Mouse (Mus musculus): ENCODE measurements around the gene Ddost. TPM values are rescaled to one million over a fixed set of nuclear protein-coding genes. Genes with fewer than 3 reads are reported as not detected.

Ddost gene
- 181 and 185 TPM in 2 replicates for polyA plus RNA-seq (2015; fragmentation: Nextera tagmentation; extraction: Ambion mirVana)

DNA sequence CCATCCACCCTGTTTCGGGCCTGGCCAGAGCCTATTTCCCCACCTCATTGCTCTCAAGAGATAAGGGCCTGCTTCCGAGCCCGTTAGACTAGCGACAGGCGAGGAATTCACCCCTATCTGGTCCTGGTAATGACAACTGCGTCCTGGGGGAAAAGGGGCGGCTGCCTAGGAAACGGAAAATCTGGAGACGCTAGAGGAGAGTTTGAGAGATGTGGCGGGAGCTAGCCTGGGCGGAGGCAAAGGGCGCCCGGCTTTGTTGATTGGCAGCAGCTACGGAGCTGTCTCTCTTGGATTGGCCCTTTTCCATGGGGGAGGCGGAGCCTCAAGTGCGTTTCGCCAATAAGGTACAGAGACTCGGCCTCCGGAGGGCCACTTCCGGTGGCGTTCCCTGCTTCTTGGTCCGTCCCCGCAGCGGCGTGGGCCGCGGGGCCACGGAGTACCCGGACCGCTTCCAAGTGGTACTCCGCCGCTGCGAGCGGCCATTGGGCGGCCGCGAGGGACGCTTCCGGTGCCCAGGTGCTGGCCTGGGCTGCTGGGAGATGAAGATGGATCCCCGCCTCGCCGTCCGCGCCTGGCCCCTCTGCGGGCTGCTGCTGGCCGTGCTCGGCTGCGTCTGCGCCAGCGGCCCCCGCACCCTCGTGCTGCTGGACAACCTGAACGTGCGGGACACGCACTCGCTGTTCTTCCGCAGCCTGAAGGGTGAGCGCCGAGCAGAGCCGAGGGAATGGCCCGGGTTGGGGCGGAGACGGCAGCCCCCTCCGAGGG, at the start of gene Ddost:
Gene Ddost (plus strand): TSS at position 391 of the 765 bp plus-strand sequence.
- H3K9me3 ChIP-seq (replicated peaks; ENCODE audit: control insufficient read depth, low read length): no peaks in the 10 kb centered on the region
- H3K27ac ChIP-seq (ENCODE audit: low read length): peak within 1 kb of the TSS; percentile 81
- peaks cover 18% of the 10 kb centered on the region for H3K4me1 ChIP-seq (ENCODE audit: control insufficient read depth, low read depth, low read length)
- peak; percentile 98 for ATAC-seq (ENCODE audit: low read depth)
- H3K36me3 ChIP-seq (ENCODE audit: control insufficient read depth, insufficient read depth): peaks cover 13% of the 10 kb centered on the region
- H3K4me3 ChIP-seq (ENCODE audit: low read depth, low read length): peak within 1 kb of the TSS; percentile 99
- H3K27me3 ChIP-seq (ENCODE audit: control insufficient read depth, insufficient read depth, low read depth, low read length): no peaks in the 10 kb centered on the region
- peak within 1 kb of the TSS; percentile 95 for H3K4me2 ChIP-seq (ENCODE audit: low read depth, low read length)
- WGBS (ENCODE audit: insufficient replicate concordance): under 1% methylated on average over 64 of the region's 64 CpGs
- peak within 1 kb of the TSS; percentile 96 for H3K9ac ChIP-seq (ENCODE audit: low read depth, low read length)

DNA sequence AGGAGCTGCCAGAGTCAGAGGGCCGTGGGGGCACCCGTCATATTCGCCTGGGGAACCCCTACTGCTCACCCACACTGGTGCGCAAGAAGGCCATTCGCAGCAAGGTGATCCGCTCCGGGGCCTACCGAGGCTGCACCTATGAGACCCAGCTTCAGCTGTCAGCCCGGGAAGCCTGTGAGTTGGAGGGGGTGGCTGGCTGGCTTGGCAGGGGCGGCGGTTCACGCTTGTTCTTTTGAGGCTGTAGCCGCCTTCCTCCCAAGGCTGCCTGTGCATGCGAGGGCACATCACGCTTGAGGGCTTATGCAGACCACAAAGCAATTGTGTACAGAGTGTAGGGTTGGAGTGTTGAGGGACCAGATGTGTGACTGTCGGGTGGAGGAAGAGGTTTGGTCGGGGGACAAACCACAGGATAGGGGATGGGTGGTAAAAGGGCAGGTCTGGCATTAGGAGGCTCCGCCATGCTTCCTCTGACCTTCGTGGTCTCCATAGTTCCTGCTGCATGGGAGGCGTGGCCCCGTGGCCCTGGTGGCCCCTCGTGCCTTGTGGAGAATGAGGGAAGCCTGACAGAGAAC, 47.3 kb upstream of the Ddost start:
- Histone ChIP-seq H3K4me1 (ENCODE audit: control insufficient read depth, low read depth, low read length) (peaks cover 6% of the 10 kb centered on the region), H3K27me3 (ENCODE audit: control insufficient read depth, insufficient read depth, low read depth, low read length) (peaks cover 7% of the 10 kb centered on the region), H3K4me2 (ENCODE audit: low read depth, low read length) (no peak overlapping the region), H3K4me3 (ENCODE audit: low read depth, low read length) (no peak overlapping the region), H3K9me3 (replicated peaks; ENCODE audit: control insufficient read depth, low read length) (no peaks in the 10 kb centered on the region), H3K27ac (ENCODE audit: low read length) (no peak overlapping the region), H3K36me3 (ENCODE audit: control insufficient read depth, insufficient read depth) (no peaks in the 10 kb centered on the region), H3K9ac (ENCODE audit: low read depth, low read length) (no peak overlapping the region)
- 35% methylated on average over 22 of the region's 22 CpGs for WGBS (ENCODE audit: insufficient replicate concordance)
- ATAC-seq (ENCODE audit: low read depth): no peak

GRCm38 (mm10) chr4:138258663-138259062, 45.9 kb upstream of the Ddost start:
- H3K4me3 ChIP-seq (ENCODE audit: low read depth, low read length): no peak overlapping the region
- WGBS (ENCODE audit: insufficient replicate concordance): 46% methylated on average over 7 of the region's 7 CpGs
- peaks cover 2% of the 10 kb centered on the region; the same call in 1 of the 2 replicates for H3K27me3 ChIP-seq (ENCODE audit: control insufficient read depth, insufficient read depth, low read depth, low read length)
- H3K36me3 ChIP-seq (ENCODE audit: control insufficient read depth, insufficient read depth): no peaks in the 10 kb centered on the region
- peaks cover 11% of the 10 kb centered on the region for H3K4me1 ChIP-seq (ENCODE audit: control insufficient read depth, low read depth, low read length)
- no peak overlapping the region for H3K9ac ChIP-seq (ENCODE audit: low read depth, low read length)
- no peaks in the 10 kb centered on the region for H3K9me3 ChIP-seq (replicated peaks; ENCODE audit: control insufficient read depth, low read length)
- no peak for ATAC-seq (ENCODE audit: low read depth)
- H3K4me2 ChIP-seq (ENCODE audit: low read depth, low read length): no peak overlapping the region
- H3K27ac ChIP-seq (ENCODE audit: low read length): no peak overlapping the region

GRCm38 (mm10) chr4:138259482-138259881, 45.0 kb upstream of the Ddost start:
- Histone ChIP-seq H3K36me3 (ENCODE audit: control insufficient read depth, insufficient read depth) (no peaks in the 10 kb centered on the region), H3K9me3 (replicated peaks; ENCODE audit: control insufficient read depth, low read length) (no peaks in the 10 kb centered on the region), H3K4me1 (ENCODE audit: control insufficient read depth, low read depth, low read length) (peaks cover 11% of the 10 kb centered on the region), H3K9ac (ENCODE audit: low read depth, low read length) (no peak overlapping the region), H3K27ac (ENCODE audit: low read length) (no peak overlapping the region), H3K4me2 (ENCODE audit: low read depth, low read length) (no peak overlapping the region), H3K4me3 (ENCODE audit: low read depth, low read length) (no peak overlapping the region), H3K27me3 (ENCODE audit: control insufficient read depth, insufficient read depth, low read depth, low read length) (peaks cover 2% of the 10 kb centered on the region; the same call in 1 of the 2 replicates)
- 27% methylated on average over 5 of the region's 5 CpGs for WGBS (ENCODE audit: insufficient replicate concordance)
- ATAC-seq (ENCODE audit: low read depth): no peak

GRCm38 (mm10) chr4:138261843-138262681, 42.5 kb upstream of the Ddost start:
- under 1% methylated on average over 78 of the region's 78 CpGs for WGBS (ENCODE audit: insufficient replicate concordance)
- Histone ChIP-seq H3K27me3 (ENCODE audit: control insufficient read depth, insufficient read depth, low read depth, low read length) (no peaks in the 10 kb centered on the region), H3K27ac (ENCODE audit: low read length) (no peak overlapping the region), H3K4me2 (ENCODE audit: low read depth, low read length) (peak overlapping the region; percentile 83), H3K4me3 (ENCODE audit: low read depth, low read length) (peak overlapping the region; percentile 67), H3K9me3 (replicated peaks; ENCODE audit: control insufficient read depth, low read length) (no peaks in the 10 kb centered on the region), H3K9ac (ENCODE audit: low read depth, low read length) (peak overlapping the region; percentile 44; the same call in 1 of the 2 replicates), H3K36me3 (ENCODE audit: control insufficient read depth, insufficient read depth) (no peaks in the 10 kb centered on the region), H3K4me1 (ENCODE audit: control insufficient read depth, low read depth, low read length) (peaks cover 11% of the 10 kb centered on the region)
- peak; percentile 84 for ATAC-seq (ENCODE audit: low read depth)

DNA sequence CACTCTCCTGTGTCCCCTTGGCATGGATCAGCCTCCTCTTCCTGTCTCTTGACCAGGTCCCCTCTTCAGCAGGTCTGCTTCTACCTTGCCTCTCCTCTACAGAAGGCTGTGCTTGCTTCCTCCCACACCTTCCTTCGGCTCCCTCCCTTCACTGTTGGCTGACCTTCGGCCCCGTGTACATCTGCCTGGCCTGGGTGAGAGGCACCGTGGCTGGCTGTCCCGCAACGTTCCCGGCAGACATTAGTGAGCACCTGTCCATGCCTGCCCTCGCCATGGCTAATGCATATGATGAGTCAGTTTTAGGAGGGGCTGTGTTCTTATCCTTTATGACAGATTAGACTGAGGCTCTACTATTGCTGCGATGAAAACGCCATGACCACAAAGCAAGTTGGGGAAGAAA, 36.7 kb upstream of the Ddost start:
- Histone ChIP-seq H3K4me2 (ENCODE audit: low read depth, low read length) (no peak overlapping the region), H3K9me3 (replicated peaks; ENCODE audit: control insufficient read depth, low read length) (no peaks in the 10 kb centered on the region), H3K27me3 (ENCODE audit: control insufficient read depth, insufficient read depth, low read depth, low read length) (no peaks in the 10 kb centered on the region), H3K9ac (ENCODE audit: low read depth, low read length) (no peak overlapping the region), H3K27ac (ENCODE audit: low read length) (no peak overlapping the region), H3K4me1 (ENCODE audit: control insufficient read depth, low read depth, low read length) (peaks cover under 1% of the 10 kb centered on the region; the same call in 1 of the 2 replicates), H3K4me3 (ENCODE audit: low read depth, low read length) (no peak overlapping the region), H3K36me3 (ENCODE audit: control insufficient read depth, insufficient read depth) (no peaks in the 10 kb centered on the region)
- ATAC-seq (ENCODE audit: low read depth): peak; percentile 5; the same call in 1 of the 2 replicates
- 72% methylated on average over 10 of the region's 10 CpGs for WGBS (ENCODE audit: insufficient replicate concordance)

GRCm38 (mm10) chr4:138272011-138272997, 32.2 kb upstream of the Ddost start:
- 63% methylated on average over 14 of the region's 14 CpGs for WGBS (ENCODE audit: insufficient replicate concordance)
- H3K36me3 ChIP-seq (ENCODE audit: control insufficient read depth, insufficient read depth): no peaks in the 10 kb centered on the region
- no peak for ATAC-seq (ENCODE audit: low read depth)
- no peaks in the 10 kb centered on the region for H3K27me3 ChIP-seq (ENCODE audit: control insufficient read depth, insufficient read depth, low read depth, low read length)
- H3K4me3 ChIP-seq (ENCODE audit: low read depth, low read length): no peak overlapping the region
- no peaks in the 10 kb centered on the region for H3K4me1 ChIP-seq (ENCODE audit: control insufficient read depth, low read depth, low read length)
- H3K9ac ChIP-seq (ENCODE audit: low read depth, low read length): no peak overlapping the region
- H3K4me2 ChIP-seq (ENCODE audit: low read depth, low read length): no peak overlapping the region
- H3K9me3 ChIP-seq (replicated peaks; ENCODE audit: control insufficient read depth, low read length): no peaks in the 10 kb centered on the region
- no peak overlapping the region for H3K27ac ChIP-seq (ENCODE audit: low read length)

- 57% methylated on average over 7 of the region's 7 CpGs for WGBS (ENCODE audit: insufficient replicate concordance)
- H3K36me3 ChIP-seq (ENCODE audit: control insufficient read depth, insufficient read depth): no peaks in the 10 kb centered on the region
- ATAC-seq (ENCODE audit: low read depth): no peak
Observed at GRCm38 (mm10) chr4:138278346-138278745, 26.2 kb upstream of the Ddost start.

More at GRCm38 (mm10) chr4:138278346-138278745, 26.2 kb upstream of the Ddost start:
- Histone ChIP-seq H3K4me3 (ENCODE audit: low read depth, low read length) (no peak overlapping the region), H3K27ac (ENCODE audit: low read length) (no peak overlapping the region), H3K4me2 (ENCODE audit: low read depth, low read length) (no peak overlapping the region), H3K4me1 (ENCODE audit: control insufficient read depth, low read depth, low read length) (no peaks in the 10 kb centered on the region), H3K9ac (ENCODE audit: low read depth, low read length) (no peak overlapping the region), H3K9me3 (replicated peaks; ENCODE audit: control insufficient read depth, low read length) (no peaks in the 10 kb centered on the region), H3K27me3 (ENCODE audit: control insufficient read depth, insufficient read depth, low read depth, low read length) (no peaks in the 10 kb centered on the region)

All from liver, embryonic 16.5 days (tissue).